Mouse (Mus musculus): Measurements from ENCODE around the gene Celf5. TPM values are rescaled to one million over a fixed set of nuclear protein-coding genes. Genes with fewer than 3 reads are reported as not detected.
A peak's percentile ranks its signal among the peaks of the same experiment; 100 is the strongest.

The Celf5 gene
- polyA plus RNA-seq, 1 experiment from 2014 or later, result 64.4 TPM

DNA sequence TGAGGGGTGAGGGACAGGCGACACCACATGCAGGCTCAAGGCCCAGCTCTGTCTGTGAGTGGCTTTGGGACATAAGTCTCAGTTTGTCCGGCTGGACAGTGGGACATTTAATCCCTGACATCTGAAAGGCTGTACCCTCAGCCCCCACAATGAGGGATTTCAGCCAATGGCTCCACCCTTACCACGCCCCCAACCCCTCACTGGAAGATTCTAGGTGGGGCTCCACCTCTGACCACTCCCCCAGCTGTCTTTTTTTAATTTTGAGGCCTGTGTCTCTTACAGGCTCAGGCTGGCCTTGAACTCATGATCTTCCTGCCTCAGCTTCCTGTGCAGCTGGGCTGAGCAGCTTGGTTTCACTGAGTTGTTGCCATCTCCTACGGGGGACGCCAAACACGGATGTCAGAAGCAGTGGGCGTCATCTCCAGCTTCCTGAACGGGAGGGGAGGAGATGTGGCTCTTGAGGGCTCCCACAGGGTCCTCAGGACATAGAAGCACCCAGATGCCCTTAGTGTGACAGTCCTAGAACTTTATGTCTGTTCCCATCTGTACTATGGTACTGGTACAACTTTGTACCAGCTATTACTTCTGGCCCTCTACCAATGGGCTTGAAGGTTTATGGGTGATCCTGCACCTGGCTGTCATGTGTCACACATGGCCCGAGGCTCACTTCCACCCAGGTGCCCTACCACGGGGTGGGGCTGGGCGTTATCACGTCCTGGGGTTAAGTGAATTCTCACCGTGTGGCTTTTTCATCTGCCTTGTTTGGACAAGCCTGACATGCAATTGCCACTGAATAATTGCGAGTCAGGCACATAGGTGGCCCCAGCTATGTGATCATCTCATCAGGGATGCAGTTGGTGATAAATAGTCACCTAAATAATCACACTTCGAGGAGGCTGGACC, 47.9 kb downstream of the Celf5 start:
- Histone ChIP-seq H3K4me3 (ENCODE audit: low read depth, low read length) (no peak overlapping the region), H3K27ac (ENCODE audit: low read depth, low read length) (0 out of 2 replicates have a peak overlapping the region, but pooled peaks have one; percentile 22), H3K4me1 (ENCODE audit: control insufficient read depth, insufficient read depth, low read length) (peaks cover 12% of the 10 kb centered on the region; the same call in 1 of the 2 replicates), H3K4me2 (ENCODE audit: low read depth, low read length) (no peak overlapping the region), H3K9me3 (ENCODE audit: control insufficient read depth, low read length) (no peaks in the 10 kb centered on the region), H3K27me3 (ENCODE audit: control insufficient read depth, insufficient read depth, low read length) (no peaks in the 10 kb centered on the region), H3K36me3 (ENCODE audit: control insufficient read depth, insufficient read depth, low read length) (no peaks in the 10 kb centered on the region), H3K9ac (replicated peaks; ENCODE audit: low read depth, low read length) (no peak overlapping the region)
- no peak for ATAC-seq (ENCODE audit: low read depth)
- 62% methylated on average over 15 of the region's 15 CpGs for WGBS

GRCm38 (mm10) chr10:81433541-81434289, 48.8 kb downstream of the Celf5 start:
- H3K27ac ChIP-seq (ENCODE audit: low read depth, low read length), result no peak overlapping the region
- H3K4me2 ChIP-seq (ENCODE audit: low read depth, low read length), result no peak overlapping the region; the same call in 1 of the 2 replicates
- no peak overlapping the region for H3K9ac ChIP-seq (replicated peaks; ENCODE audit: low read depth, low read length)
- peaks cover 15% of the 10 kb centered on the region; the same call in 1 of the 2 replicates for H3K4me1 ChIP-seq (ENCODE audit: control insufficient read depth, insufficient read depth, low read length)
- no peaks in the 10 kb centered on the region for H3K9me3 ChIP-seq (ENCODE audit: control insufficient read depth, low read length)
- no peaks in the 10 kb centered on the region for H3K36me3 ChIP-seq (ENCODE audit: control insufficient read depth, insufficient read depth, low read length)
- 72% methylated on average over 26 of the region's 26 CpGs for WGBS
- H3K4me3 ChIP-seq (ENCODE audit: low read depth, low read length), result no peak overlapping the region
- ATAC-seq (ENCODE audit: low read depth), result no peak
- H3K27me3 ChIP-seq (ENCODE audit: control insufficient read depth, insufficient read depth, low read length), result no peaks in the 10 kb centered on the region

DNA sequence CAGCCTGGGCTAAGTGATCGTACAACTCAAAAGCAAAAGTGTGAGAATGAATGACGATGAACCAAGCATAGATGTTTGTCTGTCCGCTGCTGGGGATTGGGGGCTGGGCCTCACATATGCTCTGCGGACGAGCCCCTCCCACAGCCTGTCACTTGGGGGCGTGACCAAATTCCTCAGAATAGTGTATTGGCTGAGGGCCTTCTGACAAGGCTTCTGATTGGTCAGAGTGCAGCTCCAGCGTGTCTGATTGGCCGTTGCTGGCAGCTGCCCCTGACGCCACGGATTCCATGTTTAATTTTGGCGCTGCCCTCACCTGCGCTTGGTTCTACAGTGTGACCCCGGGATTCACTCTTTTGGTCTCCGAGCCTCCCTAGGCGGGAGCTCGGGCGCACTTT, 49.6 kb downstream of the Celf5 start:
- peak; percentile 88 for ATAC-seq (ENCODE audit: low read depth)
- WGBS, result 3% methylated on average over 17 of the region's 17 CpGs
- Histone ChIP-seq H3K9ac (replicated peaks; ENCODE audit: low read depth, low read length) (no peak overlapping the region), H3K4me3 (ENCODE audit: low read depth, low read length) (peak overlapping the region; percentile 19), H3K4me2 (ENCODE audit: low read depth, low read length) (peak overlapping the region; percentile 50), H3K27me3 (ENCODE audit: control insufficient read depth, insufficient read depth, low read length) (no peaks in the 10 kb centered on the region), H3K9me3 (ENCODE audit: control insufficient read depth, low read length) (no peaks in the 10 kb centered on the region), H3K27ac (ENCODE audit: low read depth, low read length) (no peak overlapping the region), H3K36me3 (ENCODE audit: control insufficient read depth, insufficient read depth, low read length) (no peaks in the 10 kb centered on the region), H3K4me1 (ENCODE audit: control insufficient read depth, insufficient read depth, low read length) (peaks cover 15% of the 10 kb centered on the region; the same call in 1 of the 2 replicates)

DNA sequence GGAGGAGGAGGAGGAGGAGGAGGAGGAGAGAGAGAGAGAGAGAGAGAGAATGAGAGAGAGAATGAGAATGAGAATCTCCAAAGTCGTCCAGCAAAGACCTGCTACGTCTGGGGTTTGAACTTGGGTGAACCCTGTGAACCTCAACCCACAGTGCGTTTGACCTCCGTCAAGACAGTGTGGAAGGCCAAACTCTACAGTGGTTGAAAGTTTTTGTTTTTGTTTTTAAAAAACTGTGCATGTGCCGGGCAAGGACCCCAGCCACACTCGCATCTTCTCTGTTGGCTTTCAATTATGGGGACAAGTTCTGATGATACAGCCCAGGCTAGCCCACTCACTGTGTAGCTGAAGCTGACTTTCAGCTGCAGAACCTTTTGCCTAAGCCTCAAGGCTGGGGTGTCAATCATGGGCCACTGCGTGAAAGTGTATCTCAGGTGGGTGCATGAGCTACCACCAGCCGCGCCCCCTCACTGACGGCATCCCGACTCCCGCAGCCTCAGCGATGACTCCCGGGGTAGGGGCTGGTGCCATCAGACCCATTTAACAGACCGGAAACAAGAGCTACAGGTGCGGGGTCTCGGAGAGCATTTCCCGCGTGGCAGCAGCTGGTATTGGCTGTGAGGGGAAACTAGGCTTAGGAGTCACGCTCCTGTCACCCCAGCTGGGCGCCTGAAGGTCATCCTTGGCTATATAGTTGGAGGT, 50.2 kb downstream of the Celf5 start:
- ATAC-seq (ENCODE audit: low read depth), result peak; percentile 4; the same call in 1 of the 2 replicates
- Histone ChIP-seq H3K4me2 (ENCODE audit: low read depth, low read length) (peak overlapping the region; percentile 50), H3K9me3 (ENCODE audit: control insufficient read depth, low read length) (no peaks in the 10 kb centered on the region), H3K4me1 (ENCODE audit: control insufficient read depth, insufficient read depth, low read length) (peaks cover 16% of the 10 kb centered on the region; the same call in 1 of the 2 replicates), H3K36me3 (ENCODE audit: control insufficient read depth, insufficient read depth, low read length) (no peaks in the 10 kb centered on the region), H3K9ac (replicated peaks; ENCODE audit: low read depth, low read length) (no peak overlapping the region), H3K27ac (ENCODE audit: low read depth, low read length) (no peak overlapping the region), H3K4me3 (ENCODE audit: low read depth, low read length) (peak overlapping the region; percentile 16; the same call in 1 of the 2 replicates), H3K27me3 (ENCODE audit: control insufficient read depth, insufficient read depth, low read length) (peaks cover 1% of the 10 kb centered on the region; the same call in 1 of the 2 replicates)
- WGBS, result 65% methylated on average over 21 of the region's 21 CpGs

GRCm38 (mm10) chr10:81431526-81432168, 50.9 kb downstream of the Celf5 start:
- WGBS, result 18% methylated on average over 15 of the region's 15 CpGs
- peak; percentile 6; the same call in 1 of the 2 replicates for ATAC-seq (ENCODE audit: low read depth)

GRCm38 (mm10) chr10:81430831-81431525, 51.5 kb downstream of the Celf5 start:
- 2% methylated on average over 50 of the region's 70 CpGs for WGBS
- H3K9me3 ChIP-seq (ENCODE audit: control insufficient read depth, low read length), result no peaks in the 10 kb centered on the region
- ATAC-seq (ENCODE audit: low read depth), result peak; percentile 11; the same call in 1 of the 2 replicates
- H3K4me2 ChIP-seq (ENCODE audit: low read depth, low read length), result peak overlapping the region; percentile 63
- no peaks in the 10 kb centered on the region for H3K36me3 ChIP-seq (ENCODE audit: control insufficient read depth, insufficient read depth, low read length)
- peak overlapping the region; percentile 97 for H3K27ac ChIP-seq (ENCODE audit: low read depth, low read length)
- peaks cover 28% of the 10 kb centered on the region for H3K4me1 ChIP-seq (ENCODE audit: control insufficient read depth, insufficient read depth, low read length)
- peak overlapping the region; percentile 91 for H3K9ac ChIP-seq (replicated peaks; ENCODE audit: low read depth, low read length)
- H3K27me3 ChIP-seq (ENCODE audit: control insufficient read depth, insufficient read depth, low read length), result peaks cover 3% of the 10 kb centered on the region; the same call in 1 of the 2 replicates
- peak overlapping the region; percentile 75 for H3K4me3 ChIP-seq (ENCODE audit: low read depth, low read length)

More at GRCm38 (mm10) chr10:81431526-81432168, 50.9 kb downstream of the Celf5 start:
- no peaks in the 10 kb centered on the region for H3K36me3 ChIP-seq (ENCODE audit: control insufficient read depth, insufficient read depth, low read length)
- H3K27ac ChIP-seq (ENCODE audit: low read depth, low read length), result no peak overlapping the region
- H3K9me3 ChIP-seq (ENCODE audit: control insufficient read depth, low read length), result no peaks in the 10 kb centered on the region
- H3K9ac ChIP-seq (replicated peaks; ENCODE audit: low read depth, low read length), result peak overlapping the region; percentile 91; the same call in 1 of the 2 replicates
- peak overlapping the region; percentile 75 for H3K4me3 ChIP-seq (ENCODE audit: low read depth, low read length)
- peaks cover 23% of the 10 kb centered on the region for H3K4me1 ChIP-seq (ENCODE audit: control insufficient read depth, insufficient read depth, low read length)
- peak overlapping the region; percentile 63 for H3K4me2 ChIP-seq (ENCODE audit: low read depth, low read length)
- H3K27me3 ChIP-seq (ENCODE audit: control insufficient read depth, insufficient read depth, low read length), result peaks cover 3% of the 10 kb centered on the region; the same call in 1 of the 2 replicates

DNA sequence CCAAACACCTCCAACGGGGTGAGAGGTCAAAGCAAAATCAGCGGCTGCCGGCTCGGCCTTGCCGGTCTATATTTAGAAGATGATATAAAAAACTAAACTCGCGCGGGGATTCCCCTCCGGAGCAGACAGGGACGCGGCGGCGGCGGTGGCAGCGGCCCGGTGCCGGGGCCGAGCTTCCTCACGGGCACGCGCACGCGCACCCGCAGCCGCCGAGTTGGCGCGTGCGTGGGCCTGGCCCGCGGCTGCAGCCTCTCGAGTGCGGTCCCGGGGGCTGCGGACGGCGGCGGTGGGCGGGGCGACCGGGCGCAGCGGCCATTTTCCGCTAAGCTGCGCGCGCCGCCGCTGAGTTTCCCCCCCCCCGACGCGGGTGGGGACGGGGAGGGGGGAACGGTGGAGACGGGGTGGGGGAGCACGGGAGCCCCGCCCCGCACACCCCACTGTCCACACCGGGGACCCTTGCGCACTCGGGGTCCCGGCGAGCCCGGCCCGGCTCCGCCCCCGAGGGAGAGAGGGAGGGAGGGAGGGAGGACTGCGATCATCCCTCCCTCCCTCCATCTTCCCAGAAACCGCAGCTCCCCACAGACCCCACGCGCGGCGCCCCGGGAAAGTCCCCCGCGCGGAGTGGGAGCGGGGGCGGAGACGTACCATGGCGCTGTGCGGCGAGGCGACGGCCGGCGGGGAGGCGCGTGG, 52.2 kb downstream of the Celf5 start:
- Histone ChIP-seq H3K9me3 (ENCODE audit: control insufficient read depth, low read length) (no peaks in the 10 kb centered on the region), H3K4me1 (ENCODE audit: control insufficient read depth, insufficient read depth, low read length) (peaks cover 29% of the 10 kb centered on the region), H3K9ac (replicated peaks; ENCODE audit: low read depth, low read length) (peak overlapping the region; percentile 91), H3K4me3 (ENCODE audit: low read depth, low read length) (peak overlapping the region; percentile 75), H3K27me3 (ENCODE audit: control insufficient read depth, insufficient read depth, low read length) (peaks cover 3% of the 10 kb centered on the region; the same call in 1 of the 2 replicates), H3K36me3 (ENCODE audit: control insufficient read depth, insufficient read depth, low read length) (no peaks in the 10 kb centered on the region), H3K27ac (ENCODE audit: low read depth, low read length) (peak overlapping the region; percentile 97), H3K4me2 (ENCODE audit: low read depth, low read length) (peak overlapping the region; percentile 63)
- ATAC-seq (ENCODE audit: low read depth), result peak; percentile 28
- WGBS, result under 1% methylated on average over 57 of the region's 89 CpGs

Measured in neural tube, embryonic 14.5 days (tissue).